Mouse (Mus musculus): ENCODE data around the gene Vwa1. TPM values are rescaled to one million over a fixed set of nuclear protein-coding genes. Genes with fewer than 3 reads are reported as not detected.

Gene Vwa1
- polyA plus RNA-seq, 1 experiment, result not detected

DNA sequence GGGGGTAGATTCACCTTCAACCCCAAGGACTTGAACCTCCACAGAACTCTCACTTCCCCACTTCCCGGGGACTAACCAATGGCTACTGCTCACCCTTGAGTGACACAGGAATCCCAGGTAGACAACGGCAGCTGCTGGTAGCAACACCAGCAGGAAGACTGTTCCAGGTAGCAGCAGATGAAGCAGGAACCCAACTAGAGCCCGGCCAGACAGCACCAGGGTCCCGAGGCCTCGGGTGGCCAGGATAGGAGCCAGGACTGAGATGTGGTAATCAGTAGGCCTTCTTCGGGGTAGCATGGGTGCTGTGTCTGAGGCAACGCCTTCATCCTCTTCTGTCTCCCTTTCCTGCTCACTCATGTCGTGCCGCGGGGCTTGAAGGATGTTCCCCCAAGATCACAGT lies 10.7 kb upstream of the Vwa1 start:
- H3K4me1 ChIP-seq (ENCODE audit: control insufficient read depth), result peaks cover 48% of the 10 kb centered on the region

GRCm38 (mm10) chr4:155784081-155784701 lies 9.7 kb upstream of the Vwa1 start:
- TF ChIP-seq TAL1 (IDR thresholded peaks at IDR 0.05; ENCODE audit: low read length) (no peak), GATA1 (IDR thresholded peaks at IDR 0.05; ENCODE audit: low read length) (no peak)
- no peaks in the 10 kb centered on the region; the same call in 1 of the 2 replicates for H3K9me3 ChIP-seq (ENCODE audit: control insufficient read depth, low read length)

More for the DNA sequence above, 10.7 kb upstream of the Vwa1 start:
- Histone ChIP-seq H3K4me3 (replicated peaks) (no peak overlapping the region), H3K9me3 (ENCODE audit: control insufficient read depth, low read length) (no peaks in the 10 kb centered on the region; the same call in 1 of the 2 replicates), H3K36me3 (ENCODE audit: control insufficient read depth) (no peaks in the 10 kb centered on the region), H3K27me3 (ENCODE audit: control insufficient read depth) (peaks cover 43% of the 10 kb centered on the region)
- TF ChIP-seq GATA1 (IDR thresholded peaks at IDR 0.05; ENCODE audit: low read length), result no peak
- no peak for TF ChIP-seq TAL1 (IDR thresholded peaks at IDR 0.05; ENCODE audit: low read length)

GRCm38 (mm10) chr4:155783486-155784080 lies 9.1 kb upstream of the Vwa1 start:
- Histone ChIP-seq H3K27me3 (ENCODE audit: control insufficient read depth) (peaks cover 55% of the 10 kb centered on the region), H3K36me3 (ENCODE audit: control insufficient read depth) (no peaks in the 10 kb centered on the region), H3K4me1 (ENCODE audit: control insufficient read depth) (peaks cover 35% of the 10 kb centered on the region), H3K9me3 (ENCODE audit: control insufficient read depth, low read length) (no peaks in the 10 kb centered on the region), H3K4me3 (replicated peaks) (peak overlapping the region; percentile 66)
- TF ChIP-seq GATA1 (IDR thresholded peaks at IDR 0.05; ENCODE audit: low read length), result no peak
- no peak for TF ChIP-seq TAL1 (IDR thresholded peaks at IDR 0.05; ENCODE audit: low read length)

More at GRCm38 (mm10) chr4:155784081-155784701, 9.7 kb upstream of the Vwa1 start:
- Histone ChIP-seq H3K27me3 (ENCODE audit: control insufficient read depth) (peaks cover 51% of the 10 kb centered on the region), H3K4me1 (ENCODE audit: control insufficient read depth) (peaks cover 42% of the 10 kb centered on the region), H3K4me3 (replicated peaks) (peak overlapping the region; percentile 66), H3K36me3 (ENCODE audit: control insufficient read depth) (no peaks in the 10 kb centered on the region)

DNA sequence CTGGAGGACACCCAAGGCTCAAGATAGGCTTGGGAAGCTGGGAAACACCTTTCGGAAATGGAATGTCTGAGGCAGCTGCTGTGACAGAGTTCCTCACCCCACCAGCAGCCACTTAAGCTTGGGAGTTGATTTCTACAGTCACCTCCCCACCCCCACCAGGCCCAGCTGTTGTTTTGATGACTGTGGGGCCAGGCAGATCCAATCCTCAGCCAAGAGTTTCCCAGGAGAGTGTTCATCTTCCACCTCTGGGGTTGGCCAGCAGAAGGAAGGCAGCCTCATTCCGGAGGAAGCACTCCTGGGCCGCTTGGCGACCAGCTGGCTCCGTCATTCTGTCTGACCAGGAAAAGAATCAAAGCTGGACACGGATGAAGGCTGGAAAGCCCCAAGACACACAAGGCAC lies 6.4 kb upstream of the Vwa1 start:
- no peak overlapping the region for H3K4me3 ChIP-seq (replicated peaks)
- H3K9me3 ChIP-seq (ENCODE audit: control insufficient read depth, low read length), result no peaks in the 10 kb centered on the region
- H3K27me3 ChIP-seq (ENCODE audit: control insufficient read depth), result peaks cover 71% of the 10 kb centered on the region
- TF ChIP-seq GATA1 (IDR thresholded peaks at IDR 0.05; ENCODE audit: low read length) (no peak), TAL1 (IDR thresholded peaks at IDR 0.05; ENCODE audit: low read length) (no peak)
- peaks cover 25% of the 10 kb centered on the region for H3K4me1 ChIP-seq (ENCODE audit: control insufficient read depth)
- no peaks in the 10 kb centered on the region for H3K36me3 ChIP-seq (ENCODE audit: control insufficient read depth)

GRCm38 (mm10) chr4:155779498-155779897 lies 5.0 kb upstream of the Vwa1 start:
- Histone ChIP-seq H3K9me3 (ENCODE audit: control insufficient read depth, low read length) (no peaks in the 10 kb centered on the region), H3K4me3 (replicated peaks) (no peak overlapping the region), H3K27me3 (ENCODE audit: control insufficient read depth) (peaks cover 81% of the 10 kb centered on the region), H3K4me1 (ENCODE audit: control insufficient read depth) (peaks cover 17% of the 10 kb centered on the region), H3K36me3 (ENCODE audit: control insufficient read depth) (no peaks in the 10 kb centered on the region)
- TF ChIP-seq TAL1 (IDR thresholded peaks at IDR 0.05; ENCODE audit: low read length), result no peak
- TF ChIP-seq GATA1 (IDR thresholded peaks at IDR 0.05; ENCODE audit: low read length), result no peak

GRCm38 (mm10) chr4:155777816-155778215 lies 3.3 kb upstream of the Vwa1 start:
- Histone ChIP-seq H3K36me3 (ENCODE audit: control insufficient read depth) (no peaks in the 10 kb centered on the region), H3K27me3 (ENCODE audit: control insufficient read depth) (peaks cover 82% of the 10 kb centered on the region), H3K4me1 (ENCODE audit: control insufficient read depth) (peaks cover 11% of the 10 kb centered on the region), H3K9me3 (ENCODE audit: control insufficient read depth, low read length) (no peaks in the 10 kb centered on the region), H3K4me3 (replicated peaks) (no peak overlapping the region)
- TF ChIP-seq TAL1 (IDR thresholded peaks at IDR 0.05; ENCODE audit: low read length) (no peak), GATA1 (IDR thresholded peaks at IDR 0.05; ENCODE audit: low read length) (no peak)

DNA sequence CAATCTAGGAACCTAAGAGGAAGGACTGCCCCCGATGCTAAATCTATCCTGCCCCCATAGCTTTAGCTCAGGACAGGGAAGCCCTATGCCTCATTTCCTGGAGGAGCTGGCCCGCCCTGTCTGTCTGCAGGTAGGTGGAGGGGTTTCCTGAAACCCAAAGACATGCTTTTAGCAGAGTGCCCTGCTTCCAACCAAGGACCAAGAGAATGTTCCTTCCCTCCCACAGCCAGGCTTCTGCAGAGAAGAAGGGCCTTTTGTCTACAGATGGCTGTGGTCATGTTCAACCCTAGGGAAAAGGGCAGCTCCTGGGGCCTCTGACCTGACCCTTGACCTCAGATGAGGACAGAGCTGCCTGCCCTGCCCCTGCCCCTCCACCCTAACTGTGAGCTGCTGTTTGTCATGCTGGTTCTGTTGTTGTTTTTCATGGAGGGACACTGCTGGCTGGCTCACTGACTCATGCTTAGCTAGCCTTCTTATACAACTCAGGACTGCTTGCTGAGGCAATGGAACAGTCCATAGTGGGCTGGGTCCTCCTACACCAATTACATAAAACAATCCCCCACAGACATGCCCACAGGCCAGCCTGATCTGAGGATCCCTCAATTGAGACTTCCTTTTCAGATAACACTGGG lies 2.3 kb upstream of the Vwa1 start:
- Histone ChIP-seq H3K4me1 (ENCODE audit: control insufficient read depth) (peaks cover 11% of the 10 kb centered on the region), H3K9me3 (ENCODE audit: control insufficient read depth, low read length) (no peaks in the 10 kb centered on the region), H3K36me3 (ENCODE audit: control insufficient read depth) (no peaks in the 10 kb centered on the region), H3K27me3 (ENCODE audit: control insufficient read depth) (peaks cover 82% of the 10 kb centered on the region), H3K4me3 (replicated peaks) (no peak overlapping the region)
- TF ChIP-seq GATA1 (IDR thresholded peaks at IDR 0.05; ENCODE audit: low read length) (no peak), TAL1 (IDR thresholded peaks at IDR 0.05; ENCODE audit: low read length) (no peak)

- Histone ChIP-seq H3K36me3 (ENCODE audit: control insufficient read depth) (no peaks in the 10 kb centered on the region), H3K9me3 (ENCODE audit: control insufficient read depth, low read length) (no peaks in the 10 kb centered on the region), H3K4me3 (replicated peaks) (no peak overlapping the region), H3K4me1 (ENCODE audit: control insufficient read depth) (peaks cover 11% of the 10 kb centered on the region), H3K27me3 (ENCODE audit: control insufficient read depth) (peaks cover 77% of the 10 kb centered on the region)
- TF ChIP-seq TAL1 (IDR thresholded peaks at IDR 0.05; ENCODE audit: low read length), result no peak
- TF ChIP-seq GATA1 (IDR thresholded peaks at IDR 0.05; ENCODE audit: low read length), result no peak
Observed at GRCm38 (mm10) chr4:155775855-155776254, 1.4 kb upstream of the Vwa1 start.

DNA sequence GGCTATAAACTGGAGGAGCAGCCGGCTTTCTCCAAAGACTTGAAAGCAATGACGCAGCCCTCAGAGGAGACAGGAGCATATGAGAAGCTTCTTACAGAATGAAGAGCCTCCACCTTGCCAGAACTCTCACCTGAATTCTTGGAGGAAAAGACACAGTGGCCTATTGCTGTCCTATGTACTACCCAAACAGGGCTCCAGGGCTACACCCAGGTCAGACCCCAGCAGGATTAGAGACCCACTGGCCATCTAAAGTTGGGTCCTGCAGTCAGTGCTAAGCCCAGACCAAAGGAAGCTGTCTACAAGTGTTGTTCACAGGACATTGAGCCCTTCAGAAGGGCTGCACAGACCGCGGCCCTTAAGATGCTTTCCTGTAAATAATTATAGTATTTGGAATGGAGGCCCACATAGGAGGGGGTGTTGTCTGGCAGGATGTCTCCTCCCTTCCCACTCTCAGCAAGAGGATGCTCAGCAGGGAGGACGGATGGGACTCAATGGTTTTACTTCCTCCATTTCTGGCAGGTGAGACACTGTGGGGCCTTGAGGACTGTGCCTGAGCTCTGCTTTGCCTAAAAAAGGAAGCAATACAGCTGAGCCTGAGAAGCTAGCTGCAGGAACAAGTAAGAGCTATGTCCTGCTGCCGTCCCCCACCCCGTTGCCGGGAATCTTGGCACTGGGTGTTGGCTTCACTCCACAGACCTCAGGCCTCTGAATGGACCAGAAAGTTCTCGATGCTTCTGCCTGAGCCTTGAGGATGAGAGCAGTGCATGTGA lies 658 bp upstream of the Vwa1 start:
- peaks cover 76% of the 10 kb centered on the region for H3K27me3 ChIP-seq (ENCODE audit: control insufficient read depth)

More for the DNA sequence above, 658 bp upstream of the Vwa1 start:
- Histone ChIP-seq H3K4me1 (ENCODE audit: control insufficient read depth) (peaks cover 18% of the 10 kb centered on the region), H3K4me3 (replicated peaks) (no peak overlapping the region), H3K9me3 (ENCODE audit: control insufficient read depth, low read length) (no peaks in the 10 kb centered on the region), H3K36me3 (ENCODE audit: control insufficient read depth) (no peaks in the 10 kb centered on the region)
- TF ChIP-seq GATA1 (IDR thresholded peaks at IDR 0.05; ENCODE audit: low read length) (no peak), TAL1 (IDR thresholded peaks at IDR 0.05; ENCODE audit: low read length) (no peak)

All from erythroblast, embryonic 14.5 days (primary cell).